Mouse (Mus musculus): ENCODE results near the gene Gm20388.
A peak's percentile ranks its signal among the peaks of the same experiment; 100 is the strongest.
"Not testable (repeated sequence)": the region's sequence is repeated elsewhere in the genome, so short reads cannot be mapped to it uniquely, and the experiment has no call there.

Gm20388 gene

DNA sequence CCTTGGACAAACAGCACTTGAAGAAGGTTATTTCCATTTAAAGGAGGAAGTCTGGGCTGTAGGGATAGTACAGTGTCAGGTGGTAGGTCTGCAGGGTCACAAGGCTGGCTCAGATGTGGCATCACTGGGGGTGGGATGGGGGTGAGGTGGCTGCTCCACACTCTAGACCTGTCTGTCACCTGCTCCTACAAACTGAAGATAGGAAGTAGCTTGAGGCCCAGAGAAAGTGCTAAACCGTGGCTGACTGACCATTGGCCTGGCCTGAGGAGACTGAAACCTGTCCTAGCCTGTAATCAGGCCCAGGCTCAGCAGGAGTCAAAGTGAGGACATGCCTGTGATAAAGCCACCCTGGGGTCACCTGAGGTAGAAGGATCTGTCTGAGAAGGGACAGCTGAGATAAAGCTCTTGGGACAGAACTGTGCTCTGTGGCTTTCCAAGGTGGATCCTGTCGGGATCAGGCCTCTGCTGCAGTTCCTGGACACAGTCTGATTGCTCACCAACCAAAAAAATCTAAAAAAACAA is 1678.6 kb downstream of the Gm20388 start:
- no peak for DNase-seq

- peak; percentile 96 for DNase-seq
Observed at GRCm38 (mm10) chr8:121590203-121591177, 1679.8 kb downstream of the Gm20388 start, which contains the start of gene Map1lc3b. TSS of gene Map1lc3b (plus strand) at chr8:121590361.

DNA sequence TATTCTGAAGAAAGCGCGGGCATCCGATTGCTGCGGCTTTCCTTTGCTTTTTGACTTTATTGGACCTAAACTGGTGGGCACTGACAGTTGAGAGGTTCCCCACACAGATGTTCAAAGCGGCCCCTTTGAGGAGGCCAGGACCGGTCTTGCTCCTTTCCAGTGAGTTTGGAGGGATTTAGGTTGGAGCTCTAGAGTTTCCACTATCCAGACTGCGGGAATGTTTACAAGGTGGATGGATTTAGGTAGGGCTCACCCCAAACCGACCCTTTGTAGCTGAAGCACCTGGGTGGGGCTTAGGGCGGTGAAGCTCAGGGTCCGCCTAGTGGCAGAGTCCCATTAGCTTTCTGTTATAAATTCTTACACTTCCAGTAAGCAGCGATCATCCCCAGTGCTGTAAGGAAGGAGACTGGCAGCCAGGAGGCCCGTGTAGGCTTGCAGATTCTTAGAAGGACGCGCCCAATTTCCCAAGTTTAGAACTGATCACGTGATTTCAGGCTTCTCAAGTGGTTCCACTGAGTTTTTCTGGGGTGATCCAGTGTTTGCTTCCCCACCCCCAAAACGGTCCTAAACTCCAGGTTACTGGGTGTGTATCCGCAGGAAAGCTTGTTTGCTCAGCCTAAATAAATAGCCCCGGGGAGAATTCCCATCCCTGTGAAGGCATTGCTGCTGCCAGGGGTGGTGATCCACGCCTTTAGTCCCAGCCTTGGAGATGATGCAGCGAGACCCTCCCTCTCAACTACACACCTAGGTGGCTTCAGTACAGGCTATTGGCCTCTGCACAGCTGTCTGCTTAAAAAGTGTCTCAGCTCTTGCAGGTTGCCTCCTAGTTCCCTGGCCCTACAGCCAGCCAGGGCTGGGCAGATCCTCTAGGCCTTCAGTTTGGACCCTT is 1680.8 kb downstream of the Gm20388 start:
- DNase-seq = peak; percentile 59

- DNase-seq = no peak
Observed at GRCm38 (mm10) chr8:121593293-121593692, 1682.7 kb downstream of the Gm20388 start.

- peak; percentile 44 for DNase-seq
Observed at GRCm38 (mm10) chr8:121593983-121594382, 1683.3 kb downstream of the Gm20388 start.

DNA sequence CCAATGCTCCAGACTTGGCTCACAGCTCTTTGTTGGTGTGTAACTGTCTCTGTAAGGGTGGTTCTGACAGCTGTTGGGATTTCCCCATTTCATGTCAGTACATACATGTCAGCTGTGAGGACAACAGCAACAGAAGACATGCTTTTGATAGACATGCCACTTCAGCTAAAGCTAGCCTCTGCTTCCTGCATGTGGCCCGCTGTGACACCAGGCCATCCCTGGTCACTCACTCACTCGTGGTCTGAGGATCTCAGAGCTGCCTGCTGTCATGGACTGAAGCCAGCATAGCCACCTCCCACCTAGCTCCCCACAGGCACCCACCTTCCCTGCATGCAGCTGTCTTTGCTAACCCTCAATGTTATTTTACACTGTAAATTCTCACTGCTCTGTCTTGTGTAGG is 1686.9 kb downstream of the Gm20388 start:
- not testable (repeated sequence) for DNase-seq

- DNase-seq = no peak
Observed at GRCm38 (mm10) chr8:121598190-121598589, 1687.5 kb downstream of the Gm20388 start.

DNA sequence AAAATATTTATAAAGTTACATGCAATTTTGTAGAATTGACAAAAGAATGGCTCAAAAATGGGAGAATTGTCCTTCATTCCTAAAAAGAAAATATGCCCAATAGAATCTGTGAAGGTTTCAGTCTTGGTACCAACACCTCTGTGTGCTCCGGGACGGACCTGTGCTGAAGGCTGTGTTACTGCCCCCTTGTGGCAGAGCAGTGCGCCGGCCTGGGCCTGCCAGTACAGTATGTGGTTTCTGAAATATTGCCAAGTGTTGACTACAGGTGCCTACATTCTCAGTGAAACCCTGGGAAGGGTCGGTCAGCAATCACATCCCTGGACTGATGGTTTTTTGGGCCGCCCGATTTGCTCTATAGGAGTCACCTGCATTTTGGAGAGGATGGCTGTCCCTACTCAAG is 1688.3 kb downstream of the Gm20388 start:
- DNase-seq = peak; percentile 89

DNA sequence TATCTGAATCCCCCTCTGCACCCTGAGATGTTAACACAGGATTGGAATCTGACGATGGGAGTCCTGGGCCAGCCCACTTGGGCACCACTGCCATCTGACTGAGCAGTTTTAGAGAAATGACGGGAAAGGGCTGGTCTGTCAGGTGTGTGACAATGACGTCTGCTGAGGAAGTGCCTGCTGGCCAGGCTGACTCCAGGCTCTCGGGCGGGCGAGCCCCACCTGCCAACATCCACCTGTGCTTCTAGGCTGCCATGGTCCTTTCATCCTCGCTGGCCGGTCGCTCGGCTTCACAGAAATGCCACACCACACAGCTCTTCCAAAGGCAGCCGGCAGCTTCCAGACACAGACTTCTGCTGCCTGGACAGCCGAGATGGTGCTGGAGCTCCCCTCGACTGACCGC is 1689.2 kb downstream of the Gm20388 start:
- no peak for DNase-seq

DNA sequence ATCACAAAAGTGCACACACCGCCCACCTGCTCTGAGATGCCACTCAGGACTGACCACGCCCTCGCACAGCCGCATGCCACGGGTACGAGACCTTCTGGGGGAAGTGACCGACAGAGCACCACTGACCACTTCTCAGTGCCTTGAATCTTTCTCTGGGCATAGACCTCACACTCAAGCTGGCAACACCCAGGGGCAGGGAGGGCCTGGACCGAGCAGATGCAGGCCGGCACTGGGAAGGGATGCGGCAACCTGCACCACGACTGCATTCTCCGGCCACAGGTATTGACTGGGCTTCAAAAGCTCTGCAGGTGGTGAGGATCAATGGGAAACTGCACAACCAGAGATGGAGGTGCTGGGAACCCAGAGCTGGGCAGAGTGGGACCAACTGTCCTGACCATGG is 1691.8 kb downstream of the Gm20388 start:
- no peak for DNase-seq

DNA sequence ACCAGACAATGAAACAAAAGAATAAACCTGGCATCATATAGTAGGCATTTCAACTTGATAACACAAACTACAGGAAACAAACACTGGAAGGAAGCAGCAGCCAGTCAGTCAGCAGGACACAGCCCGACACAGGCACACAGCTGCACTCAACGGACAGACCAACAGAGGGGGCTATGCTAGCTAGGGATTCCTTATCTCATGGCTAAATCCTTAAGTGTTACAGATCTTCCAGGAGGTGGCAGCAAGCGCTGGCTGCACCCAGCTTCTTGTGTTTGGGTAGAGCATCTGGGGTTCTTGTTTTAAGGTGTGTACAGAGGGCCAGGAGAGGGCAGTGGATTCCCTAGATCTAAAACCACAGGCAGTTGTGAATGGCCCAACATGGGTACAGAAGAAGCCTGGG is 1692.2 kb downstream of the Gm20388 start:
- peak; percentile 85 for DNase-seq

GRCm38 (mm10) chr8:121603801-121604200 is 1693.2 kb downstream of the Gm20388 start:
- no peak for DNase-seq

GRCm38 (mm10) chr8:121607661-121608060 is 1697.0 kb downstream of the Gm20388 start:
- no peak for DNase-seq

DNA sequence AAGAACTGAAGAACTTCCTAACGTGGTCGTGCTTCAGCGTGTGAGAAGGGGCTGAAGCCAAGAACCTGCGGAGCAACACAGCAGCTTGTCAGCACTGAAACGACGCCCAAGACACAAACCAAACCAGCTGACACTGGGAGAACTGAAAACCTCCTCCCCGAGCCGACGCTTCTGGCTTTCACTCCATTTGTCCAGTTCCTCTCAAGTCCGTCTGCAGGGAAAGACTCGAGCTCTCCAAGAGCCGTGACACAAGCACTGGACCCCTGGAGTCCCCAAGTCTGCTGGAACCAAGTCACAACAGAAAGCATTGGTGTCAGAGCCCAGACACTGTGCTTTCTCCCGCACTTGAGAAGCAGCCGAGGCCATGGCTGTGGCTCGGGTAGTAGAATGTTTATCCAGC is 1698.6 kb downstream of the Gm20388 start:
- DNase-seq = no peak

- no peak for DNase-seq
Observed at GRCm38 (mm10) chr8:121609916-121610315, 1699.3 kb downstream of the Gm20388 start.

DNA sequence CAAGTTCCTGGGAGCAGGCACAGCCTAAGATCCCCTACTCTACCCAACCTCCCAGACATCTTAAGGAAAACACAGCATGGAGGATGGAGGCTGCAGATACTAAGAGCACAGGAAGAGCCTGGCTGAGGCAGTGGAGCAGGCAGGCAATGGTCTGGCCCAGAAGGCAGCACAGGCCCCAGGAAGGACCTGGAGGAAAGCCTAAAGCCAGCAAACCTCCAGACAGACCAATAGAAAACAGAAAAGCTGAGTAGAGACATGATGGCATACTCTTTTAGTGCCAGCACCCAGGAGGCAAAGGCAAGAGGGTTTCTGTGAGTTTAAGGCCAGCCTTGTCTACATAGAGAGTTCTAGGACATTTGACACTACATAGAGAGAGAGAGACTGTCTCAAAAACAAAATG is 1702.8 kb downstream of the Gm20388 start:
- no peak for DNase-seq

GRCm38 (mm10) chr8:121619401-121619995 is 1708.9 kb downstream of the Gm20388 start:
- peak; percentile 84 for DNase-seq

DNA sequence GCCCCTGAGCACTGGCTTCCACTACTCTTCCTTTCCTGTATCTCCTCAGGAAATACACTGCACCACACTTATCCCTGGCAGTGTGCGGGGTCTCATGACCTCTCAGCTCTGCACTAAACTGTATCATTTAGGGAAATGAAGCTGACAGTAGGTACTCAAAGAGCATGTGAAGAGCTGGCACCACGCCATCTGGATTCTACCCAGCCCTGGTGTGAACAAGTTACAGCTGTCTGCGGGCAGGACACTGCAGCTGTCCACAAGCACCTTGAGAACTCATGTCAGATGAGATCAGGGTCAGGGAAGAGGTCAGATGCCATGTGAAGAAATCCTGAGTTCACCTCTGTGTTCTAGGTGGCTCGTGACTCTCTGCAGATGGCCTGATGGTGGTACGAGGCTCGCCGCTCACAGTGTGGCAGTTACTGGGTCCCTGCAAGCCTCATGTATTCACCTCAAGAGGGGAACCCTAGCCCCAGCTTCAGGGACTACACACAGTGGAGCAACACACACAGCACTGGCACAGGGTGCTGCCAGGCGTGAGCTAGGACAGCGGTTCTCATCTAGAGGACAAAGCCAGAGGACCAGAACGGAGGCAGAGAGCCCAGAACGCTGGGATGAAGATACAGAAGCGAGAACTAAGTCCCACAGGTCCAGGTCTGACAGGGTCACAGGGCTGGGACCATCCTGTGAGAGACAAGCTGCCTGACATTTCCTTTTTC is 1710.3 kb downstream of the Gm20388 start:
- peak; percentile 69 for DNase-seq

DNA sequence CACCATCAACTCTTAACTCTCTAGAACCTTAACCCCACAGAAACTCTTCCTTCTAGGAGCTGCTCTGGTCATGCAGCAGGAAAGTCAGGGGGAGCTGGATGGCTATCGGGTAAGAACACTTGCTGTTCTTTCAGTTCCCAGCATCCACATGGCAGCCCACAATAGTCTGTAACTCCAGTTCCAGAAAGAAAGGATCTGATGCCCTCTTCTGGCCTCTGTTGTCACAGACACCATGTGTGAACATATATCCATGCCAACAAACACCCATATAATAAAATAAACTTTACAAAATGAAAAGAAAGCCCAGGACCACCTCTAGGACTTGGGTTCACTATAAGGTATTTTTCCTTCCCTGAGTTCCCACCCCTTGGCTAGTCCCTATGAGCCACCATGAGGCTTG is 1711.2 kb downstream of the Gm20388 start:
- DNase-seq = no peak

- DNase-seq = no peak
Observed at GRCm38 (mm10) chr8:121623043-121623442, 1712.4 kb downstream of the Gm20388 start.

DNA sequence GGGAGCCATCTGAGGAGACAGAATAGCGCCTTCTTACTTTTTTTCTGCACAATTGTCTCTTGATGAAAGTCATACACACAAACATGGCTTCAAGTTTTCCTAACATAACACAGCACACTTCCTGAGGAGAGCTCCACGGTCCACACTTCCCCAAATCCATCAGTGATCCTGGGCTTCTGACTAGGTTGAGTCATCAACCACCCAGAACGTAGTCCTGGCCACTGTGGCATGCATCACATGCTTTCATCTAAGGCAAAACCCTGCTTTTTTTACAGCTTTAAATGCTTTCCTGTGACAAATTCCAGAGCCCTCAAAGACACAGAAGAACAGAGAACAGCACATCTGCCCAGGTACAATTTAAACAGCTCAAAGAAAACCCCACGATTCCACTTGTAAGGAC is 1718.0 kb downstream of the Gm20388 start:
- DNase-seq = no peak

DNA sequence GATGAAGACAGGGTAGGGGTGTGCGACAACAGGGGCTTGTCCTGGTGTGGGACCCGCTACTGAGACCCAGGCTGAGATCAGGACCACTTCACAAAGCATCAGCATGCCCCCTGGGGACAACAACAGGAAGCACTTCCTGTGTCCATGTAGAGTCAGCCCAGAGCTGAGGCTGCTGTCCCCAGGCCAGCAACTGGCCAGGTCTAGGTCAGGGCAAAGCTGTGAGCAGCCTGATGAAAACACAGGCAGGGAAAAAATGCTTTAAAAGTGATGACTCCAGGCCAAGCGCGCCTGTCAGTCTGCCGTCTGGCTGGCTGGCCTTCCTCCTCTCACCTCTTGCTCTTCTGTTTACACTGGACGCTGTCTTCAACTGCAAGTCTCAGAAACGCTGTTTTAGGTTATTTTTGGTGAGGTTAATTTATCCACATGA is 1721.0 kb downstream of the Gm20388 start:
- DNase-seq = peak; percentile 47
